Mouse (Mus musculus) 416B (cell line): ENCODE results near the gene Fam50a.

Source experiments
- DNase-seq: peaks from one replicate; pipeline ENCODE4 v3.0.0; 2011; ENCODE audit warnings: low read depth

Fam50a gene

DNA sequence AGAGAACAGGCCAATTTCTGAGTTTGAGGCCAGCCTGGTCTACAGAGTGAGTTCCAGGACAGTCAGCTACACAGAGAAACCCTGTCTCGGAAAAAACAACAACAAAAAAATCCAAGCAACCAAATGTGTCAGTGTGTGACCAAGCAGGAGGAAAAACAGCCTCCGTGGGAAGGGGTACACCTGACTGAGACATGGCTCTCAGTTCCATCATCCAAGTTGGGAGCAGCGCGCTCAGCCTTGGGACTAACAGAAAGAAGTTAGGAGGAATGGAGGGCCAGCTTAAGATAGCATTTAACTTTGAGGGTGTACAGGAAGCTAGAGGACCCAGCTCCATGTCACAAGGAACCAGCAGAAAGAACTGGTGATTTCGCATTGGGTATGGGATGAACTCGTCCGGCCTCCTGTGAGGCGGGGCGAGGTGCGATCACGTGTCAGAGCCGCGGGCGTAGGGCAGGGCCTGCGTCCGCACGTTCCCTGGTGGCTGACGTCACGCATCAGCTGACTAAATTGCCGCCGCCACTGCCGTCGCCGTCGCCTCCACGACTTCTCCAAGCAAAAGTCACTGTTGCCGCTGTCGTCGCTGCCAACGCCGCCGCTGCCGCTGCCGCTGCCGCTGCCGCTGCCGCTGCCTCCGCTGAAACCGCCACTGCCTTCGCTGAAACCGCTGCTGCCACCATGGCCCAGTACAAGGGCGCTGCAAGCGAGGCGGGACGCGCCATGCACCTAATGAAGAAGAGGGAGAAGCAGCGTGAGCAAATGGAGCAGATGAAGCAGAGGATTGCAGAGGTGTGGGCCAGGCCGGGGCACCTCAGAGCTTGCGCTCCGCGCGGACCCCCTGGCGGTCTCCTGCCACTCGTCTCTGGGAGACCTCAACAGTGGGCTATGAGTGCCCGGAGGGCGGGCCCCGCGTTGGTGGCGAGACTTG lies at the start of gene Fam50a:
Gene Fam50a (plus strand): TSS at position 494 of the 925 bp plus-strand sequence.
- peak; percentile 91 for DNase-seq

DNA sequence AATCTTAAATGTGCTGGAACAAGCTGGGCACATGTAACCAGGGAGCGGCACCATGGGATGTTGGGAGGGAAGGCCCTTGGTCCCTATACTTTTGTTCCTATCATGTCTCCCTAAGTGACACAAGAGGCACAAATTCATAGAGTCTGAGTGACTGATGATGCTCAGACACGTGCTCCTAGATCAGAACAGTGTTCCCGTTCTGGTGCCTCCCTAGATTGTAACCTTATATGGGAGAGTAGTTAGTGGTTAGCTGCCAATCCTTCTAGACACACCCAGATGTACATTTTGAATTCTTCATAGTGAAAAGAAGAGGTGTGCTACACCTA lies 43.1 kb upstream of the Fam50a start:
- DNase-seq, result no peak

- peak; percentile 99 for DNase-seq
These were observed 42.6 kb upstream of the Fam50a start, which contains the start of gene Rpl10 for GRCm38 (mm10) chrX:74270062-74270901. TSS of gene Rpl10 (plus strand) at chrX:74270812.

- DNase-seq, result peak; percentile 87
These were observed 41.8 kb upstream of the Fam50a start for GRCm38 (mm10) chrX:74270902-74271551.

GRCm38 (mm10) chrX:74273422-74274322 lies 39.2 kb upstream of the Fam50a start:
- DNase-seq, result peak; percentile 64

DNA sequence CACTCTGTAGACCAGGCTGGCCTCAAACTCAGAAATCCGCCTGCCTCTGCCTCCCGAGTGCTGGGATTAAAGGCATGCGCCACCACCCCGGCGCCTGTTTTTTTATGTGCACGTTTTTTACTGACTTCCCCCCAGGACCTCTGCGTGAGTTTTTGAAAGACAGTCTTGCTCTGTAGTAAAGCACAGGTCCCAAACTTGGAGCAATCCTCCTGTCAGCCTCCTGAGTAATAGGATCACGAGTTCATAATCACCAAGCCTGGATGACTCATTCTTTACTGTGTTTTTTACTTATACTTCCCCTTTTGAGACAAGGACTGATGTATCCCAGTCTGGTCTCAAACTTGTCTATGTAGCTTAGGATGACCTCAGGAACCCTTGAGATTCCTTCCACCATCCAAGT lies 34.9 kb upstream of the Fam50a start:
- DNase-seq, result peak; percentile 81

GRCm38 (mm10) chrX:74281041-74281731 lies 31.6 kb upstream of the Fam50a start:
- no peak for DNase-seq

DNA sequence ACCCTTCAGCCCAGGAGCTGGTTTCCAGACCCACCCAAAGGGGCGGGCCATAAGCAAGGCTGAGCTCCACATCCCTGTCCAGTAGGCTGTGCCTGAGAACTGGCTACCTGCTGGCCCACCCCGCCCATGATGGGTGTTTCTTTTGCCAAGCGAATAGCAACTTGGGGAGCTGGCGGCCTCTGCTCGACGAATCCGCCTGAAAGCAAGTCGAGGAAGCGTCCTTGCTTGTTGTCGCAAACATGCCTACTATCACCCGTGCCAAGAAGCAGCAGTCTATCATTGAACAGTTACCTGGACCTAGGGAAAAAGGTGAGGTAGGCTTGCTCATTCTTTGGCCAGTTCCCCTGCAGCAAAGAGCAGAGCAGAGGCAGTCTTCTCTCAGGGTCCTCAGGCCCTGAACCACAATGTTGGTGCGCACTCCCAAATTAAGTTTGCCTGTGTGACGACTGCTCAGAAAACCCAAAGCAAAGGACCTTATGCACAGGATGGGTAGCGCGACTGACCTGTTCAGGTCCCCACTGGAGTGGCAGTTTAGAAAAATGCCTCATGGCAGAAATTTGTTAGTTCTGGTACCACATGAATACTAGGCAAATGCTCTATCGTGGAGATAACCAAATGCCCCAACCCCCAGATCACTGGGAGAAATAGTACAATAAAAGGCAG lies 31.0 kb upstream of the Fam50a start, which contains the start of the genes Taz and Dnase1l1:
Gene Taz (plus strand): TSS at position 181 of the 663 bp plus-strand sequence.
Gene Dnase1l1 (minus strand): TSS at position 606 of the 663 bp plus-strand sequence.
- DNase-seq, result peak; percentile 93

DNA sequence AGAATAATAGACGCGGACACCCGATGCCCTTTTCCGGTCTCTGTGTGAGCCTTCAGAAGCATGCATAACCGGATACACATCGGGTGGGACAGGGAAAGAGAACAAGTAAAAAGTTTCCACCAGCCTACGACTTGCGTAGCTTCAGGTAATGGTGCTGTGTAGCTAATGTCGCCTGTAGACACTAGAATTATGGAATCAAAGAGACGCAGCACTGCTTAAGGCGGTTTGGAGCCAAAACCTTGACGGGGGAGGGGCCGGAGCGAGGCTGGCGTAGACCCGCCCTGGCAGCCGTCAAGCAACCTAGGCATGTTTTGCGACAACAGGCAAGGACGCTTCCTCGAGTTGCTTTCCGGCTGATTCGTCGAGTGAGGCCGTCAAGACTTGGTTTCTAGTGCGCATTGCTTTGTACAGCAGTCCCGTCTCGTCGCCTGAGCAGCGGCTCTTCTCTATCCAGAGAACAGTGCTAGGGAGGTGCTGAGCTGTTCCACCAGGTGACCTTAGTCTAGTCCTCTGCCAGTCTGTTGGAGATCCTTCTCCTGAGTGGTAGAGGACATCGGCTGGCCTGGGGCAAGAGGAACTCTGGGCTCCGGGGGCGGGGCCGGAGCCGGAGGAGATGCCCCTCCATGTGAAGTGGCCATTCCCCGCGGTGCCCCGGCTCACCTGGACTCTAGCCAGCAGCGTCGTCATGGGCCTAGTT lies 30.3 kb upstream of the Fam50a start:
- peak; percentile 93 for DNase-seq

DNA sequence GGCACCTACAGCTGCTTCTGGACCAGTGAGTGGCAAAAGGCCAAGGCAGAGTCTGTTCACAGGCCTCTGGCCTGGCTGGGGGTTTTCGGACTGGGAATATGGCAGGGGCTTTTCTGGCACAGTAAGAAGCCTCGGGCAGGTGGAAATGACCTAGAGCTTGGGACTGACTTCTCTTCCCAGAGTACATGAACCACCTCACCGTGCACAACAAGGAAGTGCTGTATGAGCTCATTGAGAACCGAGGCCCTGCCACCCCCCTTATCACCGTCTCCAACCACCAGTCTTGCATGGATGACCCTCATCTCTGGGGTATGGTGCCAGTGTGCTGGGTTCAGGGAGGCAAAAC lies 29.8 kb upstream of the Fam50a start:
- no peak for DNase-seq

- DNase-seq, result no peak
These were observed 19.4 kb upstream of the Fam50a start for GRCm38 (mm10) chrX:74293431-74293830.

- peak; percentile 95 for DNase-seq
These were observed 16.0 kb upstream of the Fam50a start, which contains the start of gene Atp6ap1 for GRCm38 (mm10) chrX:74296538-74297448. TSS of gene Atp6ap1 (plus strand) at chrX:74297097.

DNA sequence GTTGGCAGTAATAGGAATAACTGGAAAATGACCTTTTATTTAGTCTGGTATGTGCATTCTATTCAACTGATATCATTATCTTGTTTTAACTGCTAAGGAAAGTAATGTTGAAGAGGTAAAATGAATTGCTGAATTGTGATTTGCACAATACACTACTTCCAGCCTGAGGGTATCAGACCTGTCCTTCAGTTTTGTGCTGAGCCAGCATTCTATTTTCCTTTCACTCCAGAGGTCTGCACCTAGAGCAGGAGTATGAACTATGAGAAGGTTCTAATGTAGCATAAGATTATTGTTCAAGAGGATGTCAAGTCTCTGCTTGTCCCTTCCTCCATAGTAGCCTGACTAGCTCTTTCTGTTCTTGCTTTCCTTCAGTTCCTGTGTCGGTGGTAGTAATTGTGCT lies 14.5 kb upstream of the Fam50a start:
- DNase-seq, result no peak

GRCm38 (mm10) chrX:74299721-74300120 lies 13.1 kb upstream of the Fam50a start:
- DNase-seq, result no peak

GRCm38 (mm10) chrX:74304867-74305700 lies 7.7 kb upstream of the Fam50a start, which contains the start of gene Gdi1:
TSS of gene Gdi1 (plus strand) at chrX:74304998.
- peak; percentile 78 for DNase-seq

DNA sequence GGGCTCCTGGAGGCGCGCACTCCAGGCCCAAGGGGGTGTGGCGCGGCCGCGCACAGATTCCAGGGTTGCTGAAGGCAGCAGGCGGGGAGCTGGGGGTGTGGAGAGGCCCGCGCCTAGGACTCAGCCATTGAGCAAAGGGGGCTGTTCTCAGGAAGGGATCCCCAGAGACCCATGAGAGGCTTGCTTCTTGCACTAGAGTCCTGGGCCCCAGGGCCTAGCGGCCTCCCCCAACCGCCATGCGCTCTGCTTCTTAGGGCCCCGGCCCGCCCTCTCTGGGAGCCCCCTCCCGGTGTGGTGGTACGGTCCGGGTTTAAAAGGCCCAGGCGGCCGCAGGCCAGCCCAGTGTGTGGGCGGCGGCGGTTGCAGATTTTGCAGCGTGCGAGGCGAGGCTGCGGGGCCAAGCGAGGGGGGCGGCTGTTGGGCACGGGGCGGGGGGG lies 15.9 kb downstream of the Fam50a start, which contains the start of gene Plxna3:
Gene Plxna3 (plus strand): TSS at position 342 of the 437 bp plus-strand sequence.
- DNase-seq, result no peak

- no peak for DNase-seq
These were observed 16.4 kb downstream of the Fam50a start for GRCm38 (mm10) chrX:74329215-74329671.
